Mouse (Mus musculus): ENCODE results near the gene Arhgap10.

Gene Arhgap10

DNA sequence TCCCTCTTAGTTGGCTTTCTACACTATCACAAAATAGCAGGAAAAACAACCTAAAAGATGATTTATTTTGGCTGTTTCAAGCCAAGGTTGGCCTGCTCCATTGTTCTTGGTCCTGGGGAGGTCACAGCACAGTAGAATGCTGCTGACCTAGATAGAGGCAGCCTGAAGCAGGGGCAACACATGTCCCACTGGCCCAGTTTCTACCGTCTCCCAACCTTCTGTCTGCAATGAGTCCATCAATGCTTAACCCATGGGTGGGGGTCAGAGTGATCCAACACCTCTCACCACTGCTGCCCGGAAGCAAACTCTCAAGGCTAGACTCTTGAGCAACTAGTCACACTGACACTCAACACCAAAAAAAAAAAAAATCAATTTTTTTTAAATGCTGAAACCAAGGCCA lies 31.0 kb downstream of the Arhgap10 start:
- DNase-seq (ENCODE audit: low spot score in 2 of 2): no peak

DNA sequence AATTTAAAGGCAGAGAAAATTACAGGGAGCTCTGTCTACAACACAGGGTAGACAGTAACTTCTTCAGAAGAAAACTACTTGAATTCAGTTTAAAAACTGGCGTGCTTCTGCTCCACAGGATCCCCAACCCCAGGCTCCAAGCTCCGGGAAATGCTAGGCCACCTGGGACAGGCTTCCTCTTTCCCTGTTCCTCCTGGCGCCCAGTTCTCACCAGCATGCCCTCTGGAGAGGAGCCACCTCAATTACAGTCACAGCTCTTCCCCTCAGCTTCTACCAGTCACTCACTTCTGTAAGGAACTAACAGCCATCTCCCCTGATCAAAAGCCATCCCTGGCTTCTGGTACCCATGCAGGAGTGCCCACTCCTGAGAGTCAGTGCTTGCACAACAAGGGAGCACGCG lies 32.9 kb downstream of the Arhgap10 start:
- DNase-seq (ENCODE audit: low spot score in 2 of 2): no peak

DNA sequence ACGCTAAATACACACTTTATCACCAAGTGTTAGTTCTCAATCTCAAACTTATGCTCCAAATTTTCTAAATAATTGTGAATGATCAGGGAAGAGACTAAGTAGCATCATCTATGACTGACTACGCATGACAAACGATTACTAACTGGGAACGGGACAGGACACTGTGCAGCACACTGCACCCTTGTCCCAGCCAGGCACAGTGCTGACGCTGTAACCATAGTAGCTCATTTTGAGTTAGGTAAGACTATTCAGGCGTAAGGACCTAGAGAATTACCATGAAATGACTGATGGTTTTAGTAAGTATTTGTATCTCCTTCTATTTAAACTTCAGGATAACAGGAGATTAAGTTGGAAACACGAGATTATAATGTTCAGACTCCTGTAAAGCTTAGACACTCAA lies 33.5 kb downstream of the Arhgap10 start:
- DNase-seq (ENCODE audit: low spot score in 2 of 2): no peak

DNA sequence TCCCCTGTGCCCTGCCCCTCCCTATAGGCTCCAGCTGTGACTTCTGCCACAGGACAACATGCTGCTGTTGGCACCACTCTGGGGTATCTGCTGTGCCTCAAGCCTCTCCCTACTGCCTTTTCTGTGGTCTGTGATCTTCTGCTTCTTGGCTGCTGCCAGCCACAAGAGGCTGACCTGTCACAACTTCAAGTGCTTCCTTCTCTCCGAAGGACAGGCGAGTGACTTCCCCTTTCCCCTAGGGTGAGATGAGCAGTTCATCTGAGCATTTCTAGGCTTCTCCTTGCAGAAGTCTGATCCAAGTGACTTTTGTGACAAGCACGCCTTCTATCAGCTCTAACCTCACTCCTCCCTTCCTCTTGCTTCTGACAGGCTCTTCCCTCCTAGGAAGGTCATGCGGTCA lies 34.1 kb downstream of the Arhgap10 start:
- DNase-seq (ENCODE audit: low spot score in 2 of 2): no peak

DNA sequence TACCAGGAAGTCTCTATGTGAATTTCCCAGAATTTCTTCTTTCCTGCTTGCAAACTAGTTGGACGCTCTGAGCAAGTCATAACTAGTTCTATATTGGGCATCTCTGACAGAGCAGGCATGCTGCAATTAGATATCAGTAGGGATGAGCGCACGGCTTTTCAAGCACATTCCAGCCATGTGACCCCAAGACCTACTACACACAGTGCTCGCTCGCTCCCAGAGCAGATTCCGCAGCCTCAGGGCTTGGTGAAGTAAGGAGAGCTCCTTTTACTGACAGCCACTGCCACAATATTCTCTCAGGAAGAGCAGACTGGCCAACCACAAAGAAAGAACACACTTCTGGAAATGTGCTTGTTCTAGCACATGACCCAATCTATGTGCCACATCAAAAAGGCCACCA lies 36.0 kb downstream of the Arhgap10 start:
- no peak for DNase-seq (ENCODE audit: low spot score in 2 of 2)

DNA sequence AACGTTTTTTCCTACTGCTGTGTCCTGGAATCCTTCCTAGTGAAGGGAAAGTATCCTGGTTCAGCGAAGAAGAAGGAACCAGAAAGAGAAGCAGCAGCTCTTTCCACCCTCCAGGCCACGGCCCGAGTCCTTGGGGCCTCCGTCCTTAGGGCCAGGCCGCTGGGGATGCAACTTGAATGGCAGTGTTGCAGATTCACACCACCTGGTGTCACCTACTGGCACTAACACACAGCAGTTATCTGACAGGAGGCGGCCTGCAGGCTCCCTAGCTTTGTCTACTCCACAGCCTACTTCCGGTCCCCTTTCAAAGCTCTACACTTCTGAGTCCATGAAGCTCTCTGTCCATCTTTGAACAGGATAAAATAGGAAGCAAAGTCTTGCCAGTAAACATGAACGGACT lies 37.8 kb downstream of the Arhgap10 start:
- no peak for DNase-seq (ENCODE audit: low spot score in 2 of 2)

DNA sequence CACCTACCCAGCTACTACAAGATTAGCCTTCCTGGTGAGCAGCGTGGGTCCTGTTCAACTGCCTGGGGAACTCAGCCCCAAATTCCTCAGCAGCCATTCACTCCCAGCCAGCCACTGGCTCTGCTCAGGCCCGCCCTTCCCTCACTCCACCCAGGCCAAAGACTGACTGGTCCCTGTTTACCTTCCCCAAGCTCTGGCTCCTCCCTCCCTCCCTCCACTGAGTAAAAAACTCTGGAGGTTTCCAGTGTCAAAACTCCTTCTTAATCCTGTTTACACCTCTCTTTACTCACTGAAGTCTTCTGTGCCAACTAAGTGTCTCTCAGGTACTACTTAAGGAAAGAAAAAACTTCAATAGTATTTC lies 38.9 kb downstream of the Arhgap10 start:
- no peak for DNase-seq (ENCODE audit: low spot score in 2 of 2)

DNA sequence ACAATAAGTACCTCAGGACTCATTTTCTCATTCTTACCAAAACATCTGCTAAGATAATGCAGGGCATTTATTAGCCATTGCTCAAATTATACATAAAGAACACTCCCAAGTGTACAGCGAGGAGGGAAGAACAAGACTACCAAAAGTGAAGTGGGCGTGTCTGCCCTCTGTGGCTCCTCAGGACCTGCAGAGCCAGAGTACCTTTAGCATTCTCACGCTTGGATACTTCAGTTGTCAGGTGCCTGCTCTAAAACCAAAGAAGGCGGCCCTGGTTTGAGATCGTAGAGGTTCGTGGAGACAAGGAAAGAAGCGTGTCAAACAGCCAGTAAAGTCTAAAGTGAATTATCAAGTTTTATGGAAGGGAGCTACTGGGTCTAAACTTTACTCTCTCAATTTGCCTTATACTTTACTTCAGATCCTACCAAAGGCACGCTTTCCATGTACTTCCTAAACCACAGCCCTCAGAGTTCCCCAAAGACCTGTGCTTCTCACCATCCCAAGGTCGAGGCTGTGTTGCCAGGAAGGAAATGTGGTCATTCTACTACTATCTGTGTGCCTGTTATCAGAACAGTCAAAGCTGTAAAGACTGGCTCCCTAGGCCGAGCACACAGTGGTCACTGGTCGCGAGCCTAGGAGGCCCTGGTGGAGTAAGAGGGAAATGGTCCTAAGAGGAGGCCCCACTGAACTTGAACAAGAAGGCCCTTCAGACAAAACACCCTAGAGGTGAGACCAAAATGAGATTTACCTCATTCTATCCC lies 39.4 kb downstream of the Arhgap10 start:
- DNase-seq (ENCODE audit: low spot score in 2 of 2): no peak

DNA sequence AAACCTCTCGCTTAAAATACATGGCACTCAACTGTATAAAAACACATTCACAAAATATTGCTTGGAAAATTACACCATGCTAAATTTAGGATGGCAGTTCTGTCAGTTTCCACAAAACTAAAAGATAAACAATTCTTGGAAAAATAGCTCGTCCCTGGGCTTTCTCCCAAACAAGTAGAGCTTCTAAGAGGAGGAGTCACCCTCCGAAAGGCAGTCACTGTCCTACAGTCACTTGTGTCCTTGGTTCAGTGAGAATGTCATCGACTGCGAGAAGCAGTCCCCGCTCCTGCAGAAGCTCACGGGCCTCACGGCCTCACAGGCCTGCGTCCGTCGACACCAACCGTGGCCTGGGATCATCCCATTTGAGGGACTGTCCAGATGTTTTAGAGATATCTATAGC lies 40.1 kb downstream of the Arhgap10 start:
- no peak for DNase-seq (ENCODE audit: low spot score in 2 of 2)

DNA sequence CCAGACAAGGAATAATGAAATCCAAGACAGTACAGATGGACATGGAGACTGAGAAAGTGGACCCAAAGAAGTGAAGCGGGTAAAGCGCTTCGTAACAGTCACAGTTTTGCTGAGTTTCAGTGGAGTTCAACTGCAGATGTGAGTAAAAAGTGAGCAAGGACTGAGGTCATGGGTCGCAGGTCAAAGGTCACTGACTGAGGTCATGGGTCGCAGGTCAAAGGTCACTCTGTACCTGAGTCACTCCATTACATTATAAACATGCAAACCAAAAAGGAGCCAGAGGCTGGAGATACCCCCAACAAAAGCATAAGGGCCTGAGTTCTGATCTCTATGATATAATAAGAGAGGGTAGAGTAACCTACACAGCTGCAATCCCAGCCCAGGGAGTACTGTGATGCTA lies 43.1 kb downstream of the Arhgap10 start:
- DNase-seq (ENCODE audit: low spot score in 2 of 2): no peak

DNA sequence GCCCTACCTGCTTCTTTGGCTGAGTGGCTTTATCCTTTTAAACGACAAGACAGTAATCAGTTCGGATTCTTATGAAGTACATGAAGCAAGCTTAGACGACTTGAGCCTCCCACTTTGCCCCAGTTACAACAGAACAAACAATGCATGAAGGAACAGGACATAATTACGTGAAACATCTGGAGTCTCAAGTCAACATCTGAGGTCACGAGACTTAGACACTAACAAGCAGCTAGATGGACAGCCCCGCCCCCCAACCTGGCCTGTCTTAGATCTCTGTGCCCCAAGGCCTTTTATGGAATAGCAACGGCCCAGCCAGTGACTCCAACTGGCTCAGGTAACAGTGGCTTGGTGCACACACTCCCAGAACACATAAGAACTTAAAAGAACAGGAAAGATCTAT lies 44.0 kb downstream of the Arhgap10 start:
- DNase-seq (ENCODE audit: low spot score in 2 of 2): no peak

DNA sequence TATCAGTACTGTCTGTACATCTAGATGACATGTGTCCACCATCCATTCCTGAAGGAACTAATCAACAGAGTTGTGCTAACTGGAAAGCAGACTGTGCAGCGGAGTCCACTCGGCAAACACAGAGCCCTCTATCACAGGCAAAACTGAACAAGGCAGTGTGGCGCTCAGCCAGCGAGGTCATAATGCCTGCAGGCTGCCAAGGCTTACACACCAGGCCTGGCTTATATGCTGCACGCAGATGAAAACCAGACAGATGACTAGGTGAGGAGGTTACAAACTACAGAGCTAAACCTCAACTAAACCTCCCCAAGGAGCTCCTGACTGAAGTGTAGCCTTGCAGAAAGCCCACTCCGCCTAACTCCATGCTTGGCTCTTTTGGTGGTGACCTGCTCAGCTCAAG lies 44.4 kb downstream of the Arhgap10 start:
- peak in 1 of 2 experiments; percentile 19 for DNase-seq (ENCODE audit: low spot score in 2 of 2)

DNA sequence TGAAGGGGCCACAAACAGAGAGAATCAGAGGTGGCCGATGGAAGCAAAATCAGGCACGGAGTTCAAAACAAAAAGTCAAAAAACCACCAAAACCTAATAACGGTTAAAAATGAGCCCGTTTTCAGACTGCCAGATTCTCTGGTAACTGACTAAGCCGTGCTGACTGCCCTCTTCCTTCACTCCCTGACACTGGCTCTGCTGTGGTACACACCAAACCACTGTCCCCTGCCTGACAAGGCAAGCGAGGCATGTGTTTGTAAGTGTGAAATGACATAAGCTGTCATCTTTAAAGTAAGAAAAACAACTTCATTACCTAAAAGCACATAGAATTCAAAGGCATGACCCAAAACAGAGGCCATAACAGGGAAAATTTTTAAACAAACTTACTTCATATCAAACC lies 56.4 kb downstream of the Arhgap10 start:
- DNase-seq (ENCODE audit: low spot score in 2 of 2): no peak

DNA sequence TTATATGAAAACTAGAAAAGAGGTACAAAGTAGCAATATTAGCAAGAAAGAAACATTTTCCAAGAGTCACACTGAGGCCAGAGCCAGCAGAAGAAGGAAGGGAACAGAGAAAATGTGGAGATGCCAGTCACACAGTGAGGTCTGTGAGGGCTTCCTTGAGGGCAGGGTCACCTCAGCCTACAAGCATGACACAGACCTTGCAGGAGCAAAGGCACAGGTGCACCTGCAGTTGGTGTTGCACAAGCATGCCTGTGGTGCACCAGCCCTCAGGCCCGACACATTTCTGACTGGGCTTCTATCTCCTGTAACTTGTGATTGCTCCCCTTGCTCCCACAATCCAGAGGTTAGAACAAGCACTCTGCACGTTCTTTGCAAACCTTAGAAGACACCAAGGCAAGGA lies 57.4 kb downstream of the Arhgap10 start:
- DNase-seq (ENCODE audit: low spot score in 2 of 2): no peak

DNA sequence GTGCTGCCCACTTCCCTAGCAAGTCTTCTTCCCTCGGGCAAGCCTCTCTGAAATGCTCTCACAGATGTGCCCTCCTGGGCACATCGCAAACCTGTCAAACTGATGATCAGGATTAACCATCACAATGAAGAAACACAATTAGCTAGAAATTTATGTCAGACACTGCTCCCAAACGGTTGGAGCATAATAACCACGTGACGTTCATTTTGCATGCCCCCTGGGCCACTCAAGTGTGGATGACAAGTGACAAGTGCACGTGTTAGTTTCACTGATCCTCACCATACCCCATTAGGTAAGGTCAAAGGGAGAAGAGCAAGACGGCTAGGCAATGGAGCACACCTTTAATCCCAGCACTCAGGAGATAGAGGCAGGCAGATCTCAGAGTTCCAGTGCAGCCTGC lies 58.1 kb downstream of the Arhgap10 start:
- no peak for DNase-seq (ENCODE audit: low spot score in 2 of 2)

DNA sequence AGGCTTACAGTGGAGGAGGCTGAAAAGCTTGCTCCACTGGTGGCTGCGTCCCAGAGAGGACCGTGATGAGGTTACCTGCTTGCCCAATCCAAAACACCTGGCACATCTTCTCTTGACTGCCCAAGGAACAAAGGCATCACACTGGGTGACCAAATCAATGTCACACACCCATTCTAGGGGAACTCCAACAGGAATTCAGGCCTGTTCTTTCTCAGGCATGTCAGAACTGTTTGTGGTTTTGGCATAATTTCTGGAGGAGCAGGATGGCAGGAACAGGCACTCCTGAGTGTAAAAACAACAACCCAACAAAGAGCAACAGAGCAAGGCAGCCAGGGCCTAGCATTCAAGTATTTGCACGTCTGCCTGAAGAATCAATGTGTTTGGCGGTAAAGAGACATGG lies 59.2 kb downstream of the Arhgap10 start:
- no peak for DNase-seq (ENCODE audit: low spot score in 2 of 2)

DNA sequence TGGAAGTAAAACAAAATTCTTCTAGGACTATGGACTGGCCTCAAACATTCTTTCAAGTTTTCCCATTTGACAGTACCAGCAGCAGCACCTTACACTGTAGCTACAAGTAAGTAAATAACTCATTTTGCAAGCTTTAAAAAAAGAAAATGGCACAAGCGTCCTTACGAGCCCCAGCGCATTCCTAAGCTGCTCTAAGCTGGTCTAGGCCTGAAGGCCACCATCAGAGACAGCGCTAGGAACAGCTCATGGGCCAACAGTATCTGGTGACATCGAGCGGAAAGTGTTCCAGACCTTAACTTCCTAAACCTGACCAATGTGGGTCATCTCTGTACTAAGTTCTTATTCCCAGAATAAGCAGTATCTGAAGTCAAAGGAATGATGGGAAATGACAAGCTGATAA lies 61.5 kb downstream of the Arhgap10 start:
- DNase-seq (ENCODE audit: low spot score in 2 of 2): no peak

DNA sequence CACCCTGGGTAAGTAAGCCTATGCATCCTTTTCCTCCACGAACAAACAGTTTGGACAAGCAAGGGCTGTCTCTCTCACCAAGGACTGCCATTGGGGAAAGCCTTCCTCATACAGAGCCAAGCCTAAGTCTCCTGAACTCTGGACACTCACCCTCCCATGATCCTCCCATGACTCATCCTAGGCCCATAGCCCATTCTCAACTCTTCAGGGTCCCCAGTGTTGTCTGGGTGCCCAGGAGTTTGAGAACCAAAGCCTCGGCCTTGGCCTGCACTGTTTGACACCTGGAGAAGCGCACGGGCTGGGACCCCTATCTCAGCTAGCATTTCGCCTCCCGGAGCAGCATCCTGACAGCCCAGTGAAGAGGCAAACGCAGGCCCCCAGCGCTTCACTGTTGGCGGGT lies 63.9 kb downstream of the Arhgap10 start:
- no peak for DNase-seq (ENCODE audit: low spot score in 2 of 2)

DNA sequence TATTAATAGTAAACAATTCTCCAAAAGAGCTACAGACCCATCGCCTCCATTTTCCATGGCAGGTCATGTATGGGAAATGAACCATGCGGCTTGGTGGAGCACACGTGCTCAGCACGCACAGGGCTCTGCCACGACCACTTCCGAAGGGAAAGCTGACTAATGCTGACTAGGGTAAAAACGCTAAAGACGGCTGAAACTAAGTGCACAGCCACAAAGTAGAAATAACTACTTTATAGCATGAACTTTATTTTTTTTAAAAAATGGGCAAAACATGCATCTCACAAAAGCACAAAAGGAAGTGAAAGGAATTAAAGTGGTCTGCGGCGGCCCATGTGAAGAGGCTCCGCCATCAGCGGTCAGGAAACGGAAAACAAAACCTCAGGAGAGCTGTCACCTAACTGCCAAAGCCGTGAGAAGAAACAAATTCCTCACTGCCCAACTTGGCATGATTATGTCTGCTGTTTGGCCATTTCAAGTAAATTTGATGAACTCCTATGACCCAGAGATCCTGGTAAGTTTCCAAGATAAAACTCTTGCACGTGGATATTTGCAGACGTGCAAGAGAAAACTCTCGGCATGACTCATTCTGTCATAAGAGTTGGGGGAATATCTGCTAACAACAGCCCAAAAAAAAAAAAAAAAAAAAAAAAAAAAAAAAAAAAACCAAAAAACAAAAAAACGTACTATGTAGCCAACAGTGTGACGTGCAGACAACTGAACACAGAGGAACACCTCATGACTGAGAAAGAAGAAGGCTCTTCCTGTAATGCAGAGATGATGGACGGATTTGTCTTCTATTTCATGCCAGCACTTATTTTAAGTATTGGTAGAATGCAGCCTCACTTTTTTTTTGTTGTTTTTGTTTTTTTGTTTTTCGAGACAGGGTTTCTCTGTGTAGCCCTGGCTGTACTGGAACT lies 66.0 kb downstream of the Arhgap10 start:
- DNase-seq (ENCODE audit: low spot score in 2 of 2): no peak

DNA sequence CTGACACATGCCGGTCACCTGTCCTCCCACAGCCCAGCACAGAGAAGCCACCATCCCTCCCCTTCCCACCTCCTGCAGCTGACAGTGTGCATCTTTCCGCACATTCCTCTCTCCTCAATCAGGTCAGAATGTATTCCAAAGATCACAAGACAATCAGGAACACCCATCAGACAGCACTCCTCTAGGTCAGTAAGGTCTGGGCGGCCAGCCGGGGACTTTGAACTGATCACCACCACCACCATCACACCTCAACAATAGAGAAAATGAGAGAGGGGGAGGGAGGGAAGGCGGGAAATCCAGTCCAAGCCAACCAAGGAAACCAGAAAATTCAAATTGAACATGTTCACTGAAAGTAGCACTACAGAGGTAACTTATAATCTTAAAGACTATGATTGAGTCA lies 66.7 kb downstream of the Arhgap10 start:
- no peak for DNase-seq (ENCODE audit: low spot score in 2 of 2)

DNA sequence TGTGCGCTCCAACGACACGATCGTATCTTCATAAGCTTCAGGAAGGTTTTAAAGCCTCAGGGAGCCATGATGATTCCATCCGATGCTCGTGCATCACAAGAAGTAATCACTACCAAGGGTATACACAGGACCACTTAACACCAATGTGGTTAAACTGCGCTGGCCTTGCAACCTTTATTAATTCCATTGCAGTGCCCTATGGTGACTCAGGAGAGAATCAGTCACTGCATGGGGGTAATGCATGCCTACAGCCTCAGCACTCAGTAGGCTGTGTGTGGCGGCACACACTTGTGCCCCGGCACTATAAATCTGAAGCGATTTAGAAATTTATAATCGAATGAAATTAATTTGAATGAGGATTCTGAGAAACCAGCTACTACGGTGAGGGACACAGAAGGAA lies 71.5 kb downstream of the Arhgap10 start:
- DNase-seq (ENCODE audit: low spot score in 2 of 2): no peak

DNA sequence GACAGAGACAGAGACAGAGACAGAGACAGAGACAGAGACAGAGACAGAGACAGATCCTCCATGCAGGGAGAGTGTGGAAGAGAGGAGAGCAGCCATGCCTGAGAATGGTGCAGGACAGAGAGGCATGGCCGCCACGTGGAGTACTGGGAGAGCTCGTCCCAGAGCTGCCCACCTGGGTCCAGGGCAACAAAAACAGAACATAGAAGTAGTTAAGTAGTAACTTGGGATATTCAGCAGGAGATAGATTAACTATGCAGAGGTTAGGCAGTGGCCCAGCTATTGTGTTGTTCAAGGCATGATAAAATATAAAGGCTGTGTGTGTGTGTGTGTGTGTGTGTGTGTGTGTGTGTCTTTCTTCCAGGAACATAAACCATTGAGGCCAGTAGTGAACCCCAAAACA lies 72.1 kb downstream of the Arhgap10 start:
- DNase-seq (ENCODE audit: low spot score in 2 of 2): no peak

DNA sequence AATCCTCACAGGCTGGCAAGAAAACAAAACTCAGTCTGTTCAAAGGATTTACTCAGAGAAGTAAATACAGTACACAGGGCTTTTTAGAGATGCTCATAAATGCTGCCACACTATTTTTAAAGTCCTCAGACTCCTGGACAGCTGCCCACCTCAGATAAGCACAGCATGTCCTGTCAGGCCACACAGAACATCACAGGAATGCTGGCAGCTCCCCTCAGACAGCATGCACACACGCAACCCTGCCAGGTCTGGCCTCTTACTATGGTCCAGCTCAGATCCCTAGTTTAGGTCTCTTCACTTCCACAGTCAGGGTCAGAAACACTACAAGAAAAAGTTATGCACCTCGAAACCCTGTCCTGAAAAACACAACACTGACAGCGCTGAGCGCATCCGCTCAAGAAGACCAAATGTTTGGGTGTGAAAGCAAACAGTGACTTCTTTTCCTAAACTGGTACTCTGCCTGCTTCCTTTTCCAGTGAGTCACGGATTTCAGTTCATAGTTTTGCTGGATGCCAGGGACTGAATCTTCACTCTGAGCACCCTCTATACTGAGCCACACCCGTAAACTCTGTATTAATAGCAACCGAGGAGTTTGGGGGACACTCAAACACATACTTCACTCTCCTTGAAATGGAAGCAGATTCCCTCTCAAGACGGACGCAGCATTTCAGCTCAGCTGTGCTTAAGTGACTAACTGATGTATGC lies 73.4 kb downstream of the Arhgap10 start:
- no peak for DNase-seq (ENCODE audit: low spot score in 2 of 2)

Data from cerebellum, postnatal 4 days (tissue).